Mouse (Mus musculus) C2C12 (cell line): ENCODE data around the gene Spout1. TPM values are rescaled to one million over a fixed set of nuclear protein-coding genes. Genes with fewer than 3 reads are reported as not detected.
"Not testable (repeated sequence)": the region's sequence is repeated elsewhere in the genome, so short reads cannot be mapped to it uniquely, and the experiment has no call there.

ENCODE experiments used
- H3K27me3 ChIP-seq: one replicate; pipeline ENCODE4 v1.6.1; 2011; ENCODE audit not compliant: control insufficient read depth, insufficient read depth, insufficient read length
- H3K36me3 ChIP-seq: one replicate; pipeline ENCODE4 v1.6.1; 2011; ENCODE audit not compliant: control insufficient read depth, insufficient read depth
- H3K4me3 ChIP-seq: one replicate; pipeline ENCODE4 v1.5.1; 2011; ENCODE audit warnings: mild to moderate bottlenecking, control low read depth; ENCODE audit not compliant: poor library complexity, insufficient read depth, severe bottlenecking
- H3K79me2 ChIP-seq: one replicate; pipeline ENCODE4 v1.6.1; 2011; ENCODE audit not compliant: control insufficient read depth, insufficient read depth
- H3K79me3 ChIP-seq: one replicate; pipeline ENCODE4 v1.6.1; 2011; ENCODE audit warnings: low read depth, control low read depth
- H3ac ChIP-seq: one replicate; pipeline ENCODE3; 2011; ENCODE audit warnings: low read depth; ENCODE audit not compliant: control insufficient read depth, insufficient read length
- CEBPB ChIP-seq: IDR thresholded peaks from one replicate; pipeline ENCODE4 v1.6.1; 2011; ENCODE audit warnings: low read depth, mild to moderate bottlenecking, control low read depth, moderate library complexity
- CTCF ChIP-seq: IDR thresholded peaks from one replicate; pipeline ENCODE4 v1.5.1; 2011; ENCODE audit not compliant: control insufficient read depth, insufficient read depth, insufficient read length
- FOSL1 ChIP-seq: IDR thresholded peaks from one replicate; pipeline ENCODE4 v1.8.0; 2011; ENCODE audit warnings: mild to moderate bottlenecking, low read length; ENCODE audit not compliant: poor library complexity, insufficient read depth, severe bottlenecking
- MAX ChIP-seq: IDR thresholded peaks from one replicate; pipeline ENCODE4 v1.6.1; 2011; ENCODE audit warnings: mild to moderate bottlenecking, control low read depth
- MYOD1 ChIP-seq: IDR thresholded peaks from one replicate; pipeline ENCODE4 v1.6.1; 2011; ENCODE audit warnings: low read depth; ENCODE audit not compliant: control insufficient read depth, insufficient read length
- MYOG ChIP-seq: IDR thresholded peaks from one replicate; pipeline ENCODE4 v1.6.1; 2011; ENCODE audit not compliant: control insufficient read depth, insufficient read length; ENCODE audit errors: extremely low read depth
- USF1 ChIP-seq: IDR thresholded peaks from one replicate; pipeline ENCODE4 v1.6.1; 2011; ENCODE audit warnings: low read depth, mild to moderate bottlenecking, control low read depth, moderate library complexity
- polyA plus RNA-seq: library from polyadenylated mRNA; unstranded; fragments of >200 nt; fragmentation: generic; extraction: Trizol; gene quantifications from one replicate; pipeline ENCODE4 v1.2.1, GENCODE M21; 2012; ENCODE audit warnings: missing spikeins

Spout1 gene
- polyA plus RNA-seq, 1 experiment = 33.4 TPM

DNA sequence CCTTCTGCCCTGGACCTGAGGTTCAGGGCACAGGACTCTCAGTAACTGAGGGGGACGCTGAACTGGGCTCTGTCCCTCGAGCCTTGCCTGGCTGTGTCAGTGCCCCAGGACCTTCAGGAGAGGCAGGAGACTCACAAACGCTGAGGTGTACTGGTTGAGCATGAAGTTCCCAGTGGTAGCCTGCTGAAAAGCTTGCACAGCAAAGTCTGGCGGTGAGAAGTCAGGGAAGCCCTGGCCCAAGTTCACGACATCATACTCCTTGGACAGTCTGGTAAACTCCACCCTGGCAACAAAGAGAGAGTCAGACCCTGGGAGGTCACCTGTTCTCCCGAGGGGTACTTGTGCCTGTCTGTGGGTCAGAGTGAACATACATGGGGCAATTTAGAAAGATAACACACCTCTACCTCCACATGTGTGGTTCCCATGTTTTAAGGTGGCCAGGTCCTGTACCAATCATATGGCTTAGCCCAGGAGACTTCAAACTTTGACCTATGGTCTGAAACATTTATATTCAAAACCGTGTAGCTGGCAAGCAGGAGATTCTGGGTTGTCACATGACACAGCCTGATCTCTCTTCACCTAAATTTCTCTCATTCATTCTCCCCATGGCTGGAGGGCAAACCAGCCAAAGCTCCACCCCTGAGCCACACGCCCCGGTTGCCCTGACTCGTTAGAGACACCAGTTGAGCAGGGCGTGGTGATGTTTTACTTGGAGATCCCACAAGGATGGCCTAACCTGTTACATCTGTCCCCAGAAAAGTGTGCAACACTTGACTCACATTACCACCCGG is 13.7 kb upstream of the Spout1 start:
- Histone ChIP-seq H3ac (no peak overlapping the region), H3K27me3 (no peaks in the 10 kb centered on the region), H3K36me3 (no peaks in the 10 kb centered on the region), H3K79me3 (no peaks in the 10 kb centered on the region), H3K79me2 (no peaks in the 10 kb centered on the region), H3K4me3 (no peak overlapping the region)
- TF ChIP-seq CTCF (no peak), CEBPB (no peak), MAX (no peak), MYOD1 (no peak)

DNA sequence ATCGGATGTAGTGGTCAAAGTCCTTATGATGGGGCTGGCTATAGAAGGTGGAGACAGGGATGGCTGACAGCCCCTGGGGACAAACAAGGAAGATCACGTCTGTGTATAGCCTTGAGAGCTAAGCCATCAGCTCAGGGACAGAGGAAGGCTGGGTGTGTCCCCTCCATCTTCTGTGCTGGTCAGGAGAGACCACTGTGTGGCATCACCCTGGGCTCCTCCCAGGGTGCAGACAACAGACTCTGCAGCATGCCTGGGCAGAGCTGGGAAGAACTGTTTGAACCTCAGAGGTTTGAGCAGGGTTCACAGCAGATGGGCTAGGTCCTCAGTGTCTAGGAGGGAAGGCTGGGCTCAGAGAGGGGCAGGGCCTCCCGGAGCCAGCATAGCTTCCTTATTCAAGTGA is 7.4 kb upstream of the Spout1 start:
- Histone ChIP-seq H3ac (no peak overlapping the region), H3K27me3 (no peaks in the 10 kb centered on the region), H3K79me3 (no peaks in the 10 kb centered on the region), H3K79me2 (no peaks in the 10 kb centered on the region), H3K36me3 (no peaks in the 10 kb centered on the region), H3K4me3 (no peak overlapping the region)
- no peak for TF ChIP-seq CEBPB
- no peak for TF ChIP-seq MAX
- TF ChIP-seq MYOG = no peak
- no peak for TF ChIP-seq MYOD1
- TF ChIP-seq CTCF = no peak
- TF ChIP-seq USF1 = no peak
- TF ChIP-seq FOSL1 = no peak

DNA sequence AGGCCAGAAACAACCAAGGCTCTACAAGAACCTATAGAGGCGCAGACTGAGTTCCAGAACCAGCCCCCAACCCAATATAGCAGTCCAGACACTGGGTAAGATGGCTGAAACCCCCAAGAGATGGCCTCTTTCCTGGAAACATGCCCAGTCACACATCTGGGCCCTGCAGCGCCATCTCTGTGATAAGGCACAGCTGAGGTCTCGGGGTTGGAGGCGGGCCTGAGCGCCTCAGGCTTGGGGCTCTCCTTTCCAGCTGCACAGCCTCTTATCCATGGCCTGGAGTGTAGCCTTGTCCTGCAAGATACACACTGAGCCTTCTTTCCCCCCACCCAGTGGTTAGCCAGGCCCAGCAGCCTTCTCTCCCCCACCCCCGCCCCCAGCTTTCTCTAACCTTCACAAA is 7.0 kb upstream of the Spout1 start:
- no peak overlapping the region for H3ac ChIP-seq
- H3K27me3 ChIP-seq = no peaks in the 10 kb centered on the region
- no peaks in the 10 kb centered on the region for H3K79me2 ChIP-seq
- no peak for TF ChIP-seq MYOG
- no peak for TF ChIP-seq MAX
- no peak for TF ChIP-seq MYOD1
- no peak for TF ChIP-seq CEBPB
- H3K4me3 ChIP-seq = no peak overlapping the region
- H3K36me3 ChIP-seq = no peaks in the 10 kb centered on the region
- H3K79me3 ChIP-seq = no peaks in the 10 kb centered on the region

DNA sequence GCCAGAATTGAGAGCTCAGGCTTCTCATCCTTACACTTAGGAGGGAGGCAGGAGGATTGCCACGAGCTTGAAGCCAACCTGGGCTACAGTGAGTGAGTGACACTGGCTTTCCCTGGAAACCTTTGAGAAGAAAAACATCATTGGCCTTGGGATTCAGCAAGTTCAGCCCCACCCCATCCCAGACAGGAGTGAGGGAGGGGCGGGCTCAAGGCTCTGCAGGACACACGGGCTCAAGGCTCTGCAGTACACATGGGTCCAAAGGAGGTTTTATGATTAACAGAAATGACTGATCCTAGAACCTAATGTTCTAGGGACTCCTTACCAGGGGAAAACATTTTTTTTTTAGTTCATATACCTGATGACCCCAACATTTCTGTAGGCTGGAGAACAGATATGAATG is 5.5 kb upstream of the Spout1 start:
- H3K27me3 ChIP-seq = no peaks in the 10 kb centered on the region
- H3K36me3 ChIP-seq = no peaks in the 10 kb centered on the region
- H3K79me3 ChIP-seq = no peaks in the 10 kb centered on the region
- no peak overlapping the region for H3K4me3 ChIP-seq
- no peak for TF ChIP-seq MYOD1
- TF ChIP-seq MAX = no peak
- TF ChIP-seq CTCF = no peak
- TF ChIP-seq CEBPB = no peak
- TF ChIP-seq FOSL1 = no peak
- no peak for TF ChIP-seq MYOG
- TF ChIP-seq USF1 = no peak
- H3ac ChIP-seq = no peak overlapping the region
- no peaks in the 10 kb centered on the region for H3K79me2 ChIP-seq

DNA sequence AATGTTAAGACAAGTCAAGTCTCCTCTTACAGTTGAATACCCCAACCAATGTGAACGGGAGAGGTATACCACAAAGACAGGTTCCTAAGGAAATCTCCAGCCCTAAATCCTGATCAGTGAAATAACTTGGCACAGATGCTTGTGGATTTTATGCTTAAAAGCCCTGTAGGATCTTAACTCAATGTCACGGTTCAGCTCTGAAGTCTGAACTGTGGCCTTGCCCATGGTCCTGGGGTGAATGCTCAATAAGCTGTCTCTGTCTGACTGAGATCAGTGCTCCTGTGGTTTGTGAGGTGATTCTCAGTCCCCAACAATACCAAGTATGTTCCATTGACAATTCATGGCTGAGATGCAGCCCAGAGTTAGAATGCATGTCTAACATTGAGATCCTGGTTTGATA is 4.2 kb upstream of the Spout1 start:
- Histone ChIP-seq H3K4me3 (no peak overlapping the region), H3K79me3 (no peaks in the 10 kb centered on the region), H3ac (no peak overlapping the region), H3K36me3 (no peaks in the 10 kb centered on the region), H3K79me2 (peaks cover 7% of the 10 kb centered on the region), H3K27me3 (no peaks in the 10 kb centered on the region)
- TF ChIP-seq MYOG = no peak
- TF ChIP-seq USF1 = no peak
- no peak for TF ChIP-seq FOSL1
- no peak for TF ChIP-seq MAX
- TF ChIP-seq CTCF = no peak
- TF ChIP-seq MYOD1 = no peak
- TF ChIP-seq CEBPB = no peak

DNA sequence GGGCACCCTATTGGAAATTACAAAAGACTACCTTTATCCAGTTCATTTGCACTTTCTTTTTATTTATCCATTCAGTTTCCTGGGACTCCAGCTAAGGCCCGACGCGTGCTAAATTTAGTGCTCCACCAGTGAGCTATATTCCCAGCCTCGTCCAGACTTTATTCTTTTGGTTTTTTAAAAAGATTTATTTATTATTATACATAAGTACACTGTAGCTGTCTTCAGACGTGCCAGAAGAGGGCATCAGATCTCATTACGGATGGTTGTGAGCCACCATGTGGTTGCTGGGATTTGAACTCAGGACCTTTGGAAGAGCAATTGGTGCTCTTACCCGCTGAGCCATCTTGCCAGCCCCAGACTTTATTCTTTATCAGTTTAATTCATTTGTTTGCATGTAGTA is 452 bp upstream of the Spout1 start:
- H3K36me3 ChIP-seq = peaks cover 31% of the 10 kb centered on the region
- H3K4me3 ChIP-seq = peak overlapping the region; percentile 85
- H3K79me3 ChIP-seq, H3K27me3 ChIP-seq, H3ac ChIP-seq: not testable (repeated sequence)
- H3K79me2 ChIP-seq = peaks cover 15% of the 10 kb centered on the region
